Mouse (Mus musculus): ENCODE results near the gene Drc1. TPM values are rescaled to one million over a fixed set of nuclear protein-coding genes. Genes with fewer than 3 reads are reported as not detected.
A peak's percentile ranks its signal among the peaks of the same experiment; 100 is the strongest.

Gene Drc1
- polyA plus RNA-seq, 1 experiment from 2014 or later, result 4.4 TPM

GRCm38 (mm10) chr5:30387726-30388125 lies 106.5 kb downstream of the Drc1 start:
- no peaks in the 10 kb centered on the region for H3K4me1 ChIP-seq (replicated peaks)
- no peak for ATAC-seq (ENCODE audit: low FRiP score)
- 80% methylated on average over 6 of the region's 6 CpGs for WGBS
- no peak overlapping the region for H3K9ac ChIP-seq
- H3K4me2 ChIP-seq, result no peak overlapping the region
- H3K27ac ChIP-seq, result no peak overlapping the region
- H3K9me3 ChIP-seq, result no peaks in the 10 kb centered on the region
- H3K4me3 ChIP-seq, result no peak overlapping the region
- H3K36me3 ChIP-seq, result no peaks in the 10 kb centered on the region
- 0 out of 2 replicates have a peak, but pooled peaks cover 5% of the 10 kb centered on the region for H3K27me3 ChIP-seq

GRCm38 (mm10) chr5:30389836-30390235 lies 108.6 kb downstream of the Drc1 start:
- H3K27me3 ChIP-seq, result 0 out of 2 replicates have a peak, but pooled peaks cover 5% of the 10 kb centered on the region
- no peaks in the 10 kb centered on the region for H3K9me3 ChIP-seq
- no peak for ATAC-seq (ENCODE audit: low FRiP score)
- 87% methylated on average over 5 of the region's 5 CpGs for WGBS
- H3K4me1 ChIP-seq (replicated peaks), result no peaks in the 10 kb centered on the region
- H3K4me2 ChIP-seq, result no peak overlapping the region
- H3K9ac ChIP-seq, result no peak overlapping the region
- no peaks in the 10 kb centered on the region for H3K36me3 ChIP-seq
- H3K27ac ChIP-seq, result no peak overlapping the region
- no peak overlapping the region for H3K4me3 ChIP-seq

DNA sequence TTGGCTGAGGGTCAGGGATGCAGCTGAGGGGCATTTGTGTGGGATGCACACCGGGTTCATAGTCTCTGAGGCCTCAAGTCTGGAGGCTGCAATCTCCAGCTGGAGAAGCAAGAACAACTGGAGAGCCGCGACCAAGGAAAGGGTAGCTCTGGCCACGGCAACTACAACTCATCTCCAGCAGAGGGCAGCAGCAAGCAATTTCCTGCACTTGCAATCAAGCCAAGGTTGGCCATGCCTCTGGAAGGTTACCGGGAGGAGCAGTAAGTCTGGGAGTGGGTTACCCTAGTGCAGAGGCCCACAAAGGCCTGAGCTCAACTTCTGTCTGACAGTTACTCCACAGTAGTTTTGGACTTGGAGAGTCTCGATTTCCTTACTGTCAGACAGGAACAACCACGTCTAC lies 110.3 kb downstream of the Drc1 start:
- WGBS, result 31% methylated on average over 7 of the region's 7 CpGs
- Histone ChIP-seq H3K4me2 (no peak overlapping the region), H3K36me3 (no peaks in the 10 kb centered on the region), H3K27ac (no peak overlapping the region), H3K4me3 (no peak overlapping the region), H3K9ac (no peak overlapping the region), H3K4me1 (replicated peaks) (no peaks in the 10 kb centered on the region), H3K9me3 (no peaks in the 10 kb centered on the region), H3K27me3 (0 out of 2 replicates have a peak, but pooled peaks cover 5% of the 10 kb centered on the region)
- ATAC-seq (ENCODE audit: low FRiP score), result peak; percentile 43; the same call in 1 of the 2 replicates

GRCm38 (mm10) chr5:30400521-30400920 lies 119.3 kb downstream of the Drc1 start:
- 81% methylated on average over 5 of the region's 5 CpGs for WGBS
- no peak overlapping the region for H3K4me2 ChIP-seq
- no peaks in the 10 kb centered on the region for H3K9me3 ChIP-seq
- H3K4me1 ChIP-seq (replicated peaks), result peaks cover 8% of the 10 kb centered on the region
- no peak overlapping the region for H3K4me3 ChIP-seq
- H3K36me3 ChIP-seq, result no peaks in the 10 kb centered on the region
- no peak for ATAC-seq (ENCODE audit: low FRiP score)
- H3K9ac ChIP-seq, result no peak overlapping the region
- no peaks in the 10 kb centered on the region for H3K27me3 ChIP-seq
- no peak overlapping the region for H3K27ac ChIP-seq

DNA sequence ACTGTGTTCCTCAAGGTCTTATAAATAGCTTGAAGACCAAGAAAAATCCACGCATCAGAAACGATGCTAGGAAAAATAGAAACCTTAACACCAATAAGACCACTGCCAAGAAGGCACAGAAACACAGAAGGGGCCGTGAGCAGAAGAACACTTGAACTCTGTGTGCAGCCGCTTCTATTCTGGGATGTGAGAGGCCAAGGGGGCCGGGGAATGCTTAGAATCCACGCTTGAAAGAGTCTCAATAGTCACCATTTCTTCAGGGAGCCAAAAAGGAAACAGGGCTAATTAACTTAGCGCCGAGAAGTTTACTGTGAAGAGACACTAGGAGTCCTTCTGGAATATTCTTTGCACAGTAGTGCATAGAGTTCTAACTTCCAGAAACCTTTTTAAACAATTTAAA lies 120.0 kb downstream of the Drc1 start:
- Histone ChIP-seq H3K4me1 (replicated peaks) (peaks cover 8% of the 10 kb centered on the region), H3K27ac (no peak overlapping the region), H3K9me3 (no peaks in the 10 kb centered on the region), H3K9ac (no peak overlapping the region), H3K4me3 (no peak overlapping the region), H3K4me2 (no peak overlapping the region), H3K27me3 (no peaks in the 10 kb centered on the region), H3K36me3 (no peaks in the 10 kb centered on the region)
- WGBS, result 13% methylated on average over 8 of the region's 8 CpGs
- ATAC-seq (ENCODE audit: low FRiP score), result no peak

DNA sequence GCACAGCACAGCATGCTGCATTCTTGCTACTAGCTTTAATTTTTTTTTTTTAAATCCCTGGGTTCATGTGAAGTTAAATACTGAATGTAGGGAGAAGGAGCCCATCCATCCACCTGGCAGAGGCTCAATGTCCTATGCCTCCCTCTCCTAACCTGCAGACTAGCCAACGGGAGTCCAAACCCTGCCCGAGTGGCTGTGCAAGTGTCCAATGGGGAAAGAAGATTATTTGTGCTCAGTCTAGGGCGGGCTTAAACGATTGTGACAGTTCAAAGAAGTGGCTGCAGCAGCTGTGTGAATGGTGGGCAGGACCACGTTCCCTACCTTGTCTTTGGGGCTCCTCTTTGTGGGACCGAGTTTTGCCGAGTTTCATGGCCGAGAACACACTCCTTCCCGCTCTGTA lies 125.7 kb downstream of the Drc1 start:
- 10% methylated on average over 9 of the region's 9 CpGs for WGBS

DNA sequence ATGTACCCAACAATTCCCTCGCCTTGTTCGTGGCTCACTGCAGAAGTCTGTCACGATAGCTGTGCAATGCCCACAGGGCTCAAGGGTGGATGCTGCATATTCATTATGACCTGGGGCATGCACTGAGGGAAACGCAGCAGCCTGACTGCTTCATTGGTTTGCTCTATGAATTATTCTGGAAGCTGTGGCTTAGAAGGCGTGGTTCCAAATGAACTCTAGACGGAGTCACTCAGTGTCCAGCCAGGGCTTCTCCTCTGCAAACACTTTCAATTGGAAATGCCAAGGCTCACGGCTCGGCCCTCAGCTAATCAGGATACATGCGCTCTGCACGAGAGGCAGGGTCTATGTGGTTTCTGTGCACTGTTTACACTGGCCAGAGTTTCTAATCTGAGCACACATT lies 130.3 kb downstream of the Drc1 start:
- Histone ChIP-seq H3K36me3 (no peaks in the 10 kb centered on the region), H3K27me3 (no peaks in the 10 kb centered on the region), H3K27ac (no peak overlapping the region), H3K9me3 (no peaks in the 10 kb centered on the region), H3K4me2 (no peak overlapping the region), H3K9ac (no peak overlapping the region), H3K4me1 (replicated peaks) (peaks cover 34% of the 10 kb centered on the region), H3K4me3 (no peak overlapping the region)
- no peak for ATAC-seq (ENCODE audit: low FRiP score)
- 43% methylated on average over 10 of the region's 10 CpGs for WGBS

More for the DNA sequence above, 125.7 kb downstream of the Drc1 start:
- no peaks in the 10 kb centered on the region for H3K9me3 ChIP-seq
- H3K9ac ChIP-seq, result no peak overlapping the region
- no peak for ATAC-seq (ENCODE audit: low FRiP score)
- H3K4me3 ChIP-seq, result no peak overlapping the region
- peak overlapping the region; percentile 36 for H3K4me2 ChIP-seq
- H3K27ac ChIP-seq, result no peak overlapping the region
- no peaks in the 10 kb centered on the region for H3K27me3 ChIP-seq
- H3K4me1 ChIP-seq (replicated peaks), result peaks cover 24% of the 10 kb centered on the region
- H3K36me3 ChIP-seq, result no peaks in the 10 kb centered on the region

- Histone ChIP-seq H3K4me1 (replicated peaks) (peaks cover 22% of the 10 kb centered on the region), H3K27me3 (no peaks in the 10 kb centered on the region), H3K27ac (no peak overlapping the region), H3K9ac (no peak overlapping the region), H3K4me2 (no peak overlapping the region), H3K9me3 (no peaks in the 10 kb centered on the region), H3K4me3 (no peak overlapping the region), H3K36me3 (no peaks in the 10 kb centered on the region)
- ATAC-seq (ENCODE audit: low FRiP score), result no peak
- 55% methylated on average over 2 of the region's 2 CpGs for WGBS
Observed at GRCm38 (mm10) chr5:30415381-30415780, 134.2 kb downstream of the Drc1 start.

- no peaks in the 10 kb centered on the region for H3K9me3 ChIP-seq
- H3K4me1 ChIP-seq (replicated peaks), result peaks cover 22% of the 10 kb centered on the region
- H3K4me2 ChIP-seq, result no peak overlapping the region
- no peaks in the 10 kb centered on the region for H3K36me3 ChIP-seq
- 59% methylated on average over 4 of the region's 4 CpGs for WGBS
- H3K4me3 ChIP-seq, result no peak overlapping the region
- H3K27ac ChIP-seq, result peak overlapping the region; percentile 32; the same call in 1 of the 2 replicates
- H3K9ac ChIP-seq, result no peak overlapping the region
- no peak for ATAC-seq (ENCODE audit: low FRiP score)
- no peaks in the 10 kb centered on the region for H3K27me3 ChIP-seq
Observed at GRCm38 (mm10) chr5:30415876-30416275, 134.7 kb downstream of the Drc1 start.

Other genes with a start within 250 kb of the Drc1 start
- gene Tyms, start 207.8 kb upstream of the Drc1 start, polyA plus RNA-seq (2015; fragmentation: Nextera tagmentation; extraction: Ambion mirVana), result 67.9 and 68.8 TPM in 2 replicates
- 14.0 and 15.0 TPM in 2 replicates for gene Garem2, start 176.2 kb upstream of the Drc1 start, polyA plus RNA-seq (2015; fragmentation: Nextera tagmentation; extraction: Ambion mirVana)
- gene 3110082J24Rik, start 175.3 kb upstream of the Drc1 start, polyA plus RNA-seq (2015; fragmentation: Nextera tagmentation; extraction: Ambion mirVana), result 6.4 and 7.2 TPM in 2 replicates
- 76.1 and 84.3 TPM in 2 replicates for gene Hadha, start 126.2 kb upstream of the Drc1 start, polyA plus RNA-seq (2015; fragmentation: Nextera tagmentation; extraction: Ambion mirVana)
- 65.0 and 70.7 TPM in 2 replicates for gene Hadhb, start 126.1 kb upstream of the Drc1 start, polyA plus RNA-seq (2015; fragmentation: Nextera tagmentation; extraction: Ambion mirVana)
- not detected in 2 replicates for gene Adgrf3, start 75.7 kb upstream of the Drc1 start, polyA plus RNA-seq (2015; fragmentation: Nextera tagmentation; extraction: Ambion mirVana)
- 24.9 and 25.2 TPM in 2 replicates for gene Selenoi, start 48.8 kb upstream of the Drc1 start, polyA plus RNA-seq (2015; fragmentation: Nextera tagmentation; extraction: Ambion mirVana)
- gene Otof, start 180.5 kb downstream of the Drc1 start, polyA plus RNA-seq (2015; fragmentation: Nextera tagmentation; extraction: Ambion mirVana), result 1.9 and 2.2 TPM in 2 replicates
- 1.1 and 1.7 TPM in 2 replicates for gene 1700001C02Rik, start 184.7 kb downstream of the Drc1 start, polyA plus RNA-seq (2015; fragmentation: Nextera tagmentation; extraction: Ambion mirVana)